Comparison of ENCODE assay signal across 17 mouse cellular contexts in genomic region chr1:91670980-91671379, GRCm38 (mm10).
A peak's percentile ranks its signal among the peaks of the same experiment; 100 is the strongest.
DNase-seq lines count a peak whose midpoint lies in the region; ATAC-seq and TF ChIP-seq lines count a peak whose summit lies in the region.
"Had no signal": no experiment of that assay in that cellular context is flagged by ENCODE, and none has a peak within 500 bp of the region (broad histone marks: within the 10 kb centered on the region; RNA-seq: fewer than 3 reads in every experiment).

No protein-coding gene starts in this region.

- no peak for TF ChIP-seq CTCF in forebrain, postnatal 0 days (IDR thresholded peaks at IDR 0.05; ENCODE audit: low read depth)
- TF ChIP-seq CTCF in lung, postnatal 0 days (IDR thresholded peaks at IDR 0.05): no peak
- TF ChIP-seq CTCF in layer of hippocampus, adult 2 months (conservative IDR thresholded peaks at IDR 0.05): no peak

- no peak for ATAC-seq in forebrain, postnatal 0 days
- no peak for ATAC-seq in forebrain, embryonic 15.5 days (replicated peaks)
- ATAC-seq in lung, postnatal 0 days: peak; percentile 21; the same call in 1 of the 2 replicates
- peak; percentile 60 for ATAC-seq in limb, embryonic 14.5 days (ENCODE audit: low FRiP score, low read depth)
- ATAC-seq: forebrain, embryonic 16.5 days; intestine, embryonic 16.5 days; midbrain, embryonic 13.5 days had no signal

- no peak overlapping the region for H3K4me2 ChIP-seq in forebrain, postnatal 0 days (ENCODE audit: low read depth)
- H3K4me2 ChIP-seq in forebrain, embryonic 15.5 days (replicated peaks): no peak overlapping the region
- no peak overlapping the region for H3K4me2 ChIP-seq in lung, postnatal 0 days (replicated peaks; ENCODE audit: low read depth, low read length)
- no peak overlapping the region for H3K4me2 ChIP-seq in limb, embryonic 14.5 days (replicated peaks; ENCODE audit: low read depth, low read length, severe bottlenecking)
- H3K4me2 ChIP-seq: heart, embryonic 15.5 days; hindbrain, embryonic 12.5 days; liver, embryonic 13.5 days; midbrain, embryonic 13.5 days had no signal

- no peak for TF ChIP-seq POLR2A in limb, embryonic 14.5 days (IDR thresholded peaks at IDR 0.05; ENCODE audit: borderline replicate concordance, extremely low read depth, insufficient read depth, insufficient read length)

- peak; percentile 8 for DNase-seq in forebrain, postnatal 0 days
- peak; percentile 7 for DNase-seq in lung, postnatal 0 days (ENCODE audit: low spot score)
- DNase-seq in lung, postnatal 4 days: no peak
- peak; percentile 30 for DNase-seq in gastrocnemius, postnatal 25 days
- peak; percentile 44 for DNase-seq in limb, embryonic 14.5 days (ENCODE audit: low spot score)
- DNase-seq in frontal cortex, postnatal 36 days (ENCODE audit: low spot score in 2 of 2): no peak
- DNase-seq in layer of hippocampus, adult 2 months (ENCODE audit: low spot score in 2 of 2): no peak
- DNase-seq: cerebellum, adult 18-20 months; liver, embryonic 13.5 days; lung, postnatal 36 days had no signal

- H3K4me1 ChIP-seq in forebrain, postnatal 0 days (ENCODE audit: insufficient read depth): no peaks in the 10 kb centered on the region
- no peaks in the 10 kb centered on the region for H3K4me1 ChIP-seq in forebrain, embryonic 15.5 days
- H3K4me1 ChIP-seq in lung, postnatal 0 days (ENCODE audit: insufficient read depth, low read depth, low read length): no peaks in the 10 kb centered on the region
- H3K4me1 ChIP-seq in limb, embryonic 14.5 days (ENCODE audit: control insufficient read depth, insufficient read depth, low read length): peaks cover 6% of the 10 kb centered on the region; the same call in 1 of the 2 replicates
- H3K4me1 ChIP-seq: heart, embryonic 15.5 days; liver, embryonic 13.5 days; midbrain, embryonic 13.5 days had no signal

- no peaks in the 10 kb centered on the region for H3K36me3 ChIP-seq in forebrain, postnatal 0 days (ENCODE audit: insufficient read depth)
- H3K36me3 ChIP-seq in forebrain, embryonic 15.5 days: no peaks in the 10 kb centered on the region
- no peaks in the 10 kb centered on the region for H3K36me3 ChIP-seq in lung, postnatal 0 days (ENCODE audit: insufficient read depth, low read length)
- no peaks in the 10 kb centered on the region for H3K36me3 ChIP-seq in limb, embryonic 14.5 days (ENCODE audit: control insufficient read depth, insufficient read depth, low read length)
- H3K36me3 ChIP-seq: heart, embryonic 15.5 days; hindbrain, embryonic 12.5 days; liver, embryonic 13.5 days; midbrain, embryonic 13.5 days had no signal

- H3K4me3 ChIP-seq in forebrain, postnatal 0 days (ENCODE audit: low read depth, low read length): no peak overlapping the region
- no peak overlapping the region for H3K4me3 ChIP-seq in forebrain, embryonic 15.5 days
- no peak overlapping the region for H3K4me3 ChIP-seq in lung, postnatal 0 days (ENCODE audit: low read depth, low read length)
- no peak overlapping the region for H3K4me3 ChIP-seq in limb, embryonic 14.5 days (replicated peaks; ENCODE audit: low read length)
- H3K4me3 ChIP-seq in layer of hippocampus, adult 2 months: no peak overlapping the region
- H3K4me3 ChIP-seq: erythroblast, embryonic 14.5 days; heart, embryonic 15.5 days; hindbrain, embryonic 12.5 days; liver, embryonic 13.5 days; midbrain, embryonic 13.5 days had no signal

- WGBS in forebrain, postnatal 0 days: 60% methylated on average over 13 of the region's 13 CpGs
- WGBS in forebrain, embryonic 15.5 days: 71% methylated on average over 13 of the region's 13 CpGs
- 58% methylated on average over 13 of the region's 13 CpGs for WGBS in lung, postnatal 0 days
- 36% methylated on average over 13 of the region's 13 CpGs for WGBS in limb, embryonic 14.5 days

- no peak overlapping the region for H3K9ac ChIP-seq in forebrain, postnatal 0 days
- H3K9ac ChIP-seq in forebrain, embryonic 15.5 days (replicated peaks): no peak overlapping the region
- no peak overlapping the region for H3K9ac ChIP-seq in lung, postnatal 0 days (replicated peaks; ENCODE audit: low read depth)
- H3K9ac ChIP-seq in limb, embryonic 14.5 days (ENCODE audit: low read depth, low read length, severe bottlenecking): no peak overlapping the region
- H3K9ac ChIP-seq: heart, embryonic 15.5 days; hindbrain, embryonic 12.5 days; liver, embryonic 13.5 days; midbrain, embryonic 13.5 days had no signal

- H3K27ac ChIP-seq in forebrain, postnatal 0 days (ENCODE audit: low read depth, low read length): no peak overlapping the region
- H3K27ac ChIP-seq in forebrain, embryonic 15.5 days (replicated peaks): no peak overlapping the region
- H3K27ac ChIP-seq in lung, postnatal 0 days (ENCODE audit: low read length): no peak overlapping the region
- peak overlapping the region; percentile 49 for H3K27ac ChIP-seq in limb, embryonic 14.5 days (replicated peaks; ENCODE audit: low read depth, low read length)
- H3K27ac ChIP-seq in layer of hippocampus, adult 2 months: no peak overlapping the region
- H3K27ac ChIP-seq: heart, embryonic 15.5 days; hindbrain, embryonic 12.5 days; liver, embryonic 13.5 days; midbrain, embryonic 13.5 days had no signal

- H3K27me3 ChIP-seq in forebrain, postnatal 0 days (ENCODE audit: insufficient read depth, low read length): no peaks in the 10 kb centered on the region
- H3K27me3 ChIP-seq in forebrain, embryonic 15.5 days: no peaks in the 10 kb centered on the region
- H3K27me3 ChIP-seq in lung, postnatal 0 days (replicated peaks; ENCODE audit: insufficient read depth, low read length): no peaks in the 10 kb centered on the region
- no peaks in the 10 kb centered on the region for H3K27me3 ChIP-seq in limb, embryonic 14.5 days (ENCODE audit: control insufficient read depth, insufficient read depth, low read length)
- H3K27me3 ChIP-seq: heart, embryonic 15.5 days; hindbrain, embryonic 12.5 days; liver, embryonic 13.5 days; midbrain, embryonic 13.5 days had no signal

- no peak for TF ChIP-seq EP300 in lung, postnatal 0 days (IDR thresholded peaks at IDR 0.05)

- no peaks in the 10 kb centered on the region for H3K9me3 ChIP-seq in forebrain, postnatal 0 days (ENCODE audit: low read length)
- no peaks in the 10 kb centered on the region for H3K9me3 ChIP-seq in forebrain, embryonic 15.5 days
- H3K9me3 ChIP-seq in lung, postnatal 0 days (ENCODE audit: low read length): no peaks in the 10 kb centered on the region
- H3K9me3 ChIP-seq in limb, embryonic 14.5 days (ENCODE audit: control insufficient read depth, low read length): no peaks in the 10 kb centered on the region
- H3K9me3 ChIP-seq: heart, embryonic 15.5 days; hindbrain, embryonic 12.5 days; liver, embryonic 13.5 days; midbrain, embryonic 13.5 days had no signal

Comparison
In these comparisons a context has a peak if more than half of its experiments do, and no peak if none do; other contexts are left out.
1. DNase-seq: peak in forebrain, postnatal 0 days (single experiment), lung, postnatal 0 days (single experiment), gastrocnemius, postnatal 25 days (single experiment) and limb, embryonic 14.5 days (single experiment); none in lung, postnatal 4 days (0 of 2), frontal cortex, postnatal 36 days (0 of 2) and layer of hippocampus, adult 2 months (0 of 2).
2. ATAC-seq: peak in lung, postnatal 0 days (single experiment) and limb, embryonic 14.5 days (single experiment); none in forebrain, postnatal 0 days (single experiment) and forebrain, embryonic 15.5 days (single experiment).